In genomic region chr19:44427721-44428120, GRCm38 (mm10) we compare ENCODE assay signal across 21 mouse cellular contexts. TPM values are rescaled to one million over a fixed set of nuclear protein-coding genes. Genes with fewer than 3 reads are reported as not detected.
A peak's percentile ranks its signal among the peaks of the same experiment; 100 is the strongest.
DNase-seq lines count a peak whose midpoint lies in the region; TF ChIP-seq lines count a peak whose summit lies in the region.
"Had no signal": no experiment of that assay in that cellular context is flagged by ENCODE, and none has a peak within 500 bp of the region (broad histone marks: within the 10 kb centered on the region; RNA-seq: fewer than 3 reads in every experiment).

No protein-coding gene starts in this region.

- no peak for TF ChIP-seq EP300 in ES-Bruce4 (IDR thresholded peaks at IDR 0.05; ENCODE audit: insufficient read depth, low read depth, low read length)

- H3K27me3 ChIP-seq in ES-Bruce4 (ENCODE audit: control insufficient read depth, insufficient read depth, low read length, poor library complexity, severe bottlenecking): no peaks in the 10 kb centered on the region
- H3K27me3 ChIP-seq: embryonic facial prominence, embryonic 15.5 days; forebrain, embryonic 12.5 days had no signal

- H3K36me3 ChIP-seq in ES-Bruce4 (ENCODE audit: control insufficient read depth, insufficient read depth, low read length, poor library complexity, severe bottlenecking): no peaks in the 10 kb centered on the region
- H3K36me3 ChIP-seq: embryonic facial prominence, embryonic 13.5 days; embryonic facial prominence, embryonic 15.5 days; forebrain, embryonic 10.5 days; forebrain, embryonic 12.5 days had no signal

- H3K27ac ChIP-seq in ES-Bruce4 (ENCODE audit: insufficient read depth, low read length): peak overlapping the region; percentile 26
- H3K27ac ChIP-seq: embryonic facial prominence, embryonic 13.5 days; embryonic facial prominence, embryonic 15.5 days; forebrain, embryonic 10.5 days; forebrain, embryonic 12.5 days had no signal

- no peaks in the 10 kb centered on the region for H3K9me3 ChIP-seq in ES-Bruce4 (replicated peaks; ENCODE audit: control insufficient read depth, insufficient read depth, low read length, poor library complexity, severe bottlenecking)
- H3K9me3 ChIP-seq: embryonic facial prominence, embryonic 13.5 days; embryonic facial prominence, embryonic 15.5 days; forebrain, embryonic 10.5 days; forebrain, embryonic 12.5 days had no signal

- H3K9ac ChIP-seq in ES-Bruce4 (ENCODE audit: low read depth, poor library complexity, severe bottlenecking): no peak overlapping the region
- H3K9ac ChIP-seq: embryonic facial prominence, embryonic 13.5 days; embryonic facial prominence, embryonic 15.5 days; forebrain, embryonic 12.5 days had no signal

- intact Hi-C loops in left cerebral cortex, postnatal 36 days (cut with DNase I): no loop called here

- H3K4me3 ChIP-seq in ES-Bruce4 (ENCODE audit: low read depth, low read length): no peak overlapping the region
- H3K4me3 ChIP-seq: embryonic facial prominence, embryonic 13.5 days; embryonic facial prominence, embryonic 15.5 days; erythroblast, embryonic 14.5 days; forebrain, embryonic 10.5 days; forebrain, embryonic 12.5 days had no signal

- H3K4me1 ChIP-seq in ES-Bruce4 (ENCODE audit: control insufficient read depth, insufficient read depth, low read length): no peaks in the 10 kb centered on the region
- H3K4me1 ChIP-seq: embryonic facial prominence, embryonic 13.5 days; embryonic facial prominence, embryonic 15.5 days; forebrain, embryonic 10.5 days; forebrain, embryonic 12.5 days had no signal

- TF ChIP-seq POLR2A in ES-Bruce4 (IDR thresholded peaks at IDR 0.05; ENCODE audit: insufficient read depth, low read length): no peak

- TF ChIP-seq CTCF in ES-Bruce4 (IDR thresholded peaks at IDR 0.05; ENCODE audit: low read depth, low read length): no peak

- DNase-seq in ES-CJ7 (ENCODE audit: low read depth, low spot score): peak; percentile 52
- DNase-seq in ZHBTc4 (ENCODE audit: low read depth, low spot score): peak; percentile 52
- DNase-seq in urinary bladder, adult 18-20 months (ENCODE audit: low spot score in 2 of 2): no peak
- no peak for DNase-seq in layer of hippocampus, adult 9-11 months
- no peak for DNase-seq in left cerebral cortex, postnatal 36 days (ENCODE audit: low spot score in 2 of 2)
- DNase-seq: adrenal gland, adult 2 months; adrenal gland, postnatal 10 days; adrenal gland, postnatal 25 days; cerebellum, adult 11 months; cerebellum, adult 18-20 months; cerebellum, adult 8-10 months; cerebellum, adult 9-11 months; cerebellum, postnatal 14 days; cerebellum, postnatal 36 days; embryo, embryonic 11 days had no signal

RNA-seq across cellular contexts. Expression of gene Scd1, which starts 20.0 kb away (rescaled TPM):
- polyA plus RNA-seq in ES-Bruce4 (2011; ENCODE audit: insufficient read depth, insufficient read length, low read depth, missing spikeins): 114 TPM in 2 replicates
- 100 to 1,000 TPM; 141 to 168 TPM for total RNA-seq in left cerebral cortex, postnatal 36 days (2021)

Comparison
In these comparisons a context has a peak if more than half of its experiments do, and no peak if none do; other contexts are left out.
1. DNase-seq: peak in ES-CJ7 (single experiment) and ZHBTc4 (single experiment); none in urinary bladder, adult 18-20 months (0 of 2), layer of hippocampus, adult 9-11 months (single experiment) and left cerebral cortex, postnatal 36 days (0 of 2).